Comparison of ENCODE assay signal across 15 mouse cellular contexts in the genomic region with DNA sequence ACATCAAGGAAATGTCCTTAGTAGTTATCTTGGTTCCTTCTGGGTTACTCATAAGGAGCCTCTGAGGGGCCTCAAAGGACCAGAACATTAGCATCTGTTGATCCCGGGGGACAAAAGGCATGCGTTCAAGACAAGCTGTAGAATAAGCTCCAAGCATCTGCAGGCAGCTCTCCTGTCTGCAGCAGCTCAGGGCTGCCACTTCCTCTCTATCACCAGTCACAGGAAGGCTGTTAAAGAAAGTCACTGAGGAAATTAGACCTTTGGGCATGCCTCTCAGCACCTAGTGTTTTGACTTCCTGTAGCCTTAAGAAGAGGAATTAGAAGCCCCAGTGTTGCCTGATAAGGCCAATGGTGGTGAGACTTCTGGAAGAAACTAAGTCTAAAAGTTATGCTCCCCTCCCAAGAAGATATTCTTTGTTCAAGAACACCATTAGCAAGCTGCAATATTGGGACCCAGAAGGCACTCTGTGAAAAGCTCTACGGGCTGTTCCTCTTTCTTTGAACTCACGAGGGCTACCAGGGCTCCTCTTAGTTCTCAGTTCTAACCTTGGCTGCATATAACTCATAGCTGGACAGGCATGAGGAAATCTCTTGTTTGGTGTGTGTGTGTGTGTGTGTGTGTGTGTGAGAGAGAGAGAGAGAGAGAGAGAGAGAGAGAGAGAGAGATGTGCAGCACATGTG. TPM values are rescaled to one million over a fixed set of nuclear protein-coding genes. Genes with fewer than 3 reads are reported as not detected.
DNase-seq lines count a peak whose midpoint lies in the region; ATAC-seq and TF ChIP-seq lines count a peak whose summit lies in the region.
"Had no signal": no experiment of that assay in that cellular context is flagged by ENCODE, and none has a peak within 500 bp of the region (broad histone marks: within the 10 kb centered on the region; RNA-seq: fewer than 3 reads in every experiment).

No protein-coding gene starts in this region.

- H3K4me3 ChIP-seq in lung, embryonic 14.5 days (ENCODE audit: low read depth, low read length) = no peak overlapping the region
- no peak overlapping the region for H3K4me3 ChIP-seq in midbrain, postnatal 0 days (ENCODE audit: low read depth, low read length)
- H3K4me3 ChIP-seq: embryonic facial prominence, embryonic 10.5 days; forebrain, embryonic 10.5 days; left cerebral cortex, adult 2 months; liver, embryonic 13.5 days; neural tube, embryonic 13.5 days had no signal

- H3K4me2 ChIP-seq in lung, embryonic 14.5 days = no peak overlapping the region
- H3K4me2 ChIP-seq in midbrain, postnatal 0 days (ENCODE audit: low read depth, low read length, poor library complexity, severe bottlenecking) = no peak overlapping the region
- H3K4me2 ChIP-seq: liver, embryonic 13.5 days; neural tube, embryonic 13.5 days had no signal

- no peaks in the 10 kb centered on the region for H3K36me3 ChIP-seq in lung, embryonic 14.5 days (ENCODE audit: insufficient read depth)
- no peaks in the 10 kb centered on the region for H3K36me3 ChIP-seq in midbrain, postnatal 0 days (ENCODE audit: insufficient read depth, low read length)
- H3K36me3 ChIP-seq: embryonic facial prominence, embryonic 10.5 days; forebrain, embryonic 10.5 days; liver, embryonic 13.5 days; neural tube, embryonic 13.5 days had no signal

- no peaks in the 10 kb centered on the region for H3K9me3 ChIP-seq in lung, embryonic 14.5 days (ENCODE audit: low read depth, low read length)
- H3K9me3 ChIP-seq in midbrain, postnatal 0 days (ENCODE audit: low read length) = no peaks in the 10 kb centered on the region
- H3K9me3 ChIP-seq: embryonic facial prominence, embryonic 10.5 days; forebrain, embryonic 10.5 days; liver, embryonic 13.5 days; neural tube, embryonic 13.5 days had no signal

- 53% methylated on average over 4 of the region's 4 CpGs for WGBS in lung, embryonic 14.5 days
- WGBS in midbrain, postnatal 0 days = 59% methylated on average over 4 of the region's 4 CpGs

- DNase-seq in lung, embryonic 14.5 days = peak; percentile 15
- no peak for DNase-seq in lung, postnatal 10 days
- DNase-seq in thymus, postnatal 36 days = peak; percentile 28 to 49
- no peak for DNase-seq in midbrain, postnatal 0 days (ENCODE audit: low spot score)
- no peak for DNase-seq in layer of hippocampus, adult 9-11 months

- ATAC-seq in lung, embryonic 14.5 days (ENCODE audit: insufficient read depth) = no peak
- ATAC-seq in activated CD4-positive, CD25-positive, alpha-beta regulatory T cell, adult 4 months = peak; percentile 78
- ATAC-seq in megakaryocyte progenitor cell, adult 5-6 weeks (replicated peaks; ENCODE audit: poor library complexity) = peak; percentile 71
- no peak for ATAC-seq in monocyte, adult 5-6 weeks (replicated peaks; ENCODE audit: insufficient number of reproducible peaks, low FRiP score, low TSS enrichment, poor library complexity, severe bottlenecking)
- no peak for ATAC-seq in midbrain, postnatal 0 days (ENCODE audit: low FRiP score)
- ATAC-seq: hindbrain, postnatal 0 days had no signal

- TF ChIP-seq CTCF in lung, embryonic 14.5 days (IDR thresholded peaks at IDR 0.05; ENCODE audit: low read depth) = no peak
- TF ChIP-seq CTCF in midbrain, postnatal 0 days (IDR thresholded peaks at IDR 0.05) = no peak

- H3K27me3 ChIP-seq in lung, embryonic 14.5 days (ENCODE audit: insufficient read depth, low read length) = no peaks in the 10 kb centered on the region
- no peaks in the 10 kb centered on the region for H3K27me3 ChIP-seq in midbrain, postnatal 0 days (ENCODE audit: insufficient read depth, low read length)
- H3K27me3 ChIP-seq: liver, embryonic 13.5 days; neural tube, embryonic 13.5 days had no signal

- H3K9ac ChIP-seq in lung, embryonic 14.5 days = no peak overlapping the region
- no peak overlapping the region for H3K9ac ChIP-seq in midbrain, postnatal 0 days (replicated peaks; ENCODE audit: low read length, poor library complexity, severe bottlenecking)
- H3K9ac ChIP-seq: liver, embryonic 13.5 days; neural tube, embryonic 13.5 days had no signal

- no peak overlapping the region for H3K27ac ChIP-seq in lung, embryonic 14.5 days (ENCODE audit: low read depth)
- H3K27ac ChIP-seq in midbrain, postnatal 0 days (ENCODE audit: low read depth, low read length) = no peak overlapping the region
- H3K27ac ChIP-seq: embryonic facial prominence, embryonic 10.5 days; forebrain, embryonic 10.5 days; hindbrain, postnatal 0 days; left cerebral cortex, adult 2 months; liver, embryonic 13.5 days; neural tube, embryonic 13.5 days had no signal

- no peaks in the 10 kb centered on the region for H3K4me1 ChIP-seq in lung, embryonic 14.5 days (ENCODE audit: insufficient read depth)
- H3K4me1 ChIP-seq in midbrain, postnatal 0 days (ENCODE audit: insufficient read depth, low read length) = no peaks in the 10 kb centered on the region
- H3K4me1 ChIP-seq: forebrain, embryonic 10.5 days; neural tube, embryonic 13.5 days had no signal

RNA-seq across cellular contexts. Expression of gene Gkn3, which starts 11.3 kb away (rescaled TPM):
- polyA plus RNA-seq in lung, embryonic 14.5 days (2014; fragmentation: Nextera tagmentation; extraction: Ambion mirVana) = 2.0 and 2.3 TPM in 2 replicates
- not detected for polyA plus RNA-seq in activated CD4-positive, CD25-positive, alpha-beta regulatory T cell, adult 4 months (2017; shearing (Covaris generic))
- not detected in 2 replicates for total RNA-seq in megakaryocyte progenitor cell, adult 5-6 weeks (2015)
- not detected in 2 replicates for total RNA-seq in megakaryocyte progenitor cell, adult 5-6 weeks (2017)
- total RNA-seq in monocyte, adult 5-6 weeks (2017) = not detected in 3 replicates
- 2.6 TPM in 1 of 2 replicates, not detected in the other for total RNA-seq in midbrain, postnatal 0 days (2014; rRNA removed)
- polyA plus RNA-seq in midbrain, postnatal 0 days (2015; fragmentation: Nextera tagmentation; extraction: Ambion mirVana) = 0.99 and 1.2 TPM in 2 replicates
- total RNA-seq: hindbrain, postnatal 0 days had no signal
- polyA plus RNA-seq: embryonic facial prominence, embryonic 10.5 days; forebrain, embryonic 10.5 days; liver, embryonic 13.5 days; neural tube, embryonic 13.5 days had no signal

RNA-seq across cellular contexts. Expression of gene Gkn2, which starts 26.9 kb away (rescaled TPM):
- not detected in 2 replicates for polyA plus RNA-seq in lung, embryonic 14.5 days (2014; fragmentation: Nextera tagmentation; extraction: Ambion mirVana)
- polyA plus RNA-seq in activated CD4-positive, CD25-positive, alpha-beta regulatory T cell, adult 4 months (2017; shearing (Covaris generic)) = not detected
- total RNA-seq in megakaryocyte progenitor cell, adult 5-6 weeks (2015) = not detected in 2 replicates
- not detected in 2 replicates for total RNA-seq in megakaryocyte progenitor cell, adult 5-6 weeks (2017)
- not detected in 3 replicates for total RNA-seq in monocyte, adult 5-6 weeks (2017)
- total RNA-seq in midbrain, postnatal 0 days (2014; rRNA removed) = not detected in 2 replicates
- not detected in 2 replicates for polyA plus RNA-seq in midbrain, postnatal 0 days (2015; fragmentation: Nextera tagmentation; extraction: Ambion mirVana)
- total RNA-seq: hindbrain, postnatal 0 days; left cerebral cortex, adult 2 months had no signal
- polyA plus RNA-seq: embryonic facial prominence, embryonic 10.5 days; forebrain, embryonic 10.5 days; heart, embryonic 14.5 days; hindbrain, postnatal 0 days; liver, embryonic 13.5 days; neural tube, embryonic 13.5 days had no signal

RNA-seq across cellular contexts. Expression of gene Bmp10, which starts 28.8 kb away (rescaled TPM):
- not detected in 2 replicates for polyA plus RNA-seq in lung, embryonic 14.5 days (2014; fragmentation: Nextera tagmentation; extraction: Ambion mirVana)
- polyA plus RNA-seq in activated CD4-positive, CD25-positive, alpha-beta regulatory T cell, adult 4 months (2017; shearing (Covaris generic)) = not detected
- not detected in 2 replicates for total RNA-seq in megakaryocyte progenitor cell, adult 5-6 weeks (2015)
- not detected in 2 replicates for total RNA-seq in megakaryocyte progenitor cell, adult 5-6 weeks (2017)
- not detected in 3 replicates for total RNA-seq in monocyte, adult 5-6 weeks (2017)
- total RNA-seq in midbrain, postnatal 0 days (2014; rRNA removed) = not detected in 2 replicates
- polyA plus RNA-seq in midbrain, postnatal 0 days (2015; fragmentation: Nextera tagmentation; extraction: Ambion mirVana) = not detected in 2 replicates
- total RNA-seq: left cerebral cortex, adult 2 months had no signal
- polyA plus RNA-seq: embryonic facial prominence, embryonic 10.5 days; forebrain, embryonic 10.5 days; hindbrain, postnatal 0 days; neural tube, embryonic 13.5 days had no signal

RNA-seq across cellular contexts. Expression of gene Gkn1, which starts 49.3 kb away (rescaled TPM):
- not detected in 2 replicates for polyA plus RNA-seq in lung, embryonic 14.5 days (2014; fragmentation: Nextera tagmentation; extraction: Ambion mirVana)
- not detected for polyA plus RNA-seq in activated CD4-positive, CD25-positive, alpha-beta regulatory T cell, adult 4 months (2017; shearing (Covaris generic))
- total RNA-seq in megakaryocyte progenitor cell, adult 5-6 weeks (2015) = not detected in 2 replicates
- not detected in 2 replicates for total RNA-seq in megakaryocyte progenitor cell, adult 5-6 weeks (2017)
- total RNA-seq in monocyte, adult 5-6 weeks (2017) = not detected in 3 replicates
- total RNA-seq in midbrain, postnatal 0 days (2014; rRNA removed) = not detected in 2 replicates
- polyA plus RNA-seq in midbrain, postnatal 0 days (2015; fragmentation: Nextera tagmentation; extraction: Ambion mirVana) = not detected in 2 replicates
- total RNA-seq: hindbrain, postnatal 0 days had no signal
- polyA plus RNA-seq: embryonic facial prominence, embryonic 10.5 days; forebrain, embryonic 10.5 days; heart, embryonic 14.5 days; hindbrain, postnatal 0 days; liver, embryonic 13.5 days; neural tube, embryonic 13.5 days had no signal

Comparison
In these comparisons a context has a peak if more than half of its experiments do, and no peak if none do; other contexts are left out.
1. DNase-seq: peak in lung, embryonic 14.5 days (single experiment) and thymus, postnatal 36 days (2 of 2); none in lung, postnatal 10 days (single experiment), midbrain, postnatal 0 days (single experiment) and layer of hippocampus, adult 9-11 months (single experiment).
2. ATAC-seq: peak in activated CD4-positive, CD25-positive, alpha-beta regulatory T cell, adult 4 months (single experiment) and megakaryocyte progenitor cell, adult 5-6 weeks (single experiment); none in lung, embryonic 14.5 days (single experiment), monocyte, adult 5-6 weeks (single experiment) and midbrain, postnatal 0 days (single experiment).